Mouse (Mus musculus): ENCODE results near the gene Ecd.
"Not testable (repeated sequence)": the region's sequence is repeated elsewhere in the genome, so short reads cannot be mapped to it uniquely, and the experiment has no call there.

The Ecd gene

GRCm38 (mm10) chr14:20319420-20319819 is 28.5 kb downstream of the Ecd start:
- DNase-seq = peak; percentile 69

GRCm38 (mm10) chr14:20315137-20315536 is 32.8 kb downstream of the Ecd start:
- no peak for DNase-seq

GRCm38 (mm10) chr14:20305085-20305484 is 42.8 kb downstream of the Ecd start:
- DNase-seq = not testable (repeated sequence)

GRCm38 (mm10) chr14:20298131-20298530 is 49.8 kb downstream of the Ecd start:
- DNase-seq = no peak

GRCm38 (mm10) chr14:20297616-20298015 is 50.3 kb downstream of the Ecd start:
- no peak for DNase-seq

- DNase-seq = no peak
These were observed 53.0 kb downstream of the Ecd start for GRCm38 (mm10) chr14:20294947-20295346.

GRCm38 (mm10) chr14:20294117-20294892 is 53.6 kb downstream of the Ecd start, which contains the start of gene Nudt13:
TSS of gene Nudt13 (plus strand) at chr14:20294697.
- peak; percentile 62 for DNase-seq

GRCm38 (mm10) chr14:20291391-20291790 is 56.5 kb downstream of the Ecd start:
- DNase-seq = no peak
